ENCODE assay signal across 24 mouse cellular contexts in the genomic region with DNA sequence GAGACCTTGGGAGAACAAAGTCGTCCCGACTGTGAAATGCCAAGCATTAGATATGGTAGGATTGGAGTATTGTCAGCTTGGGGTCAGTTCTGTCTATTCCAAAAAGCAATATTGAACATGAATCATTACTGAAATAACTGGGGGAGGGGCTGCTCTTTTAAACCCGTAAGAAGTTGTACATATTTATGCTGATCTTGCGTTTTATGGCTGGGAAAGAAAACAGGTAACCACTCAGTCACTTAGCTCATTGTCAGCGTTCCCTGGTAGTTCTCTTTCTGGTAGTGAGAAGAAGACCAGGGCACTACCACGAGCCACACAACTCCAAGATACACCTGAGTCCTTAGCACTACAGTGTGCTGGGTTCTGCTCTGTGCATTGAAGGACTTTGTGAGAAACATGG. TPM values are rescaled to one million over a fixed set of nuclear protein-coding genes. Genes with fewer than 3 reads are reported as not detected.
"Had no signal": no experiment of that assay in that cellular context is flagged by ENCODE, and none has a peak within 500 bp of the region (broad histone marks: within the 10 kb centered on the region; RNA-seq: fewer than 3 reads in every experiment).

No protein-coding gene starts in this region.

RNA-seq across cellular contexts. Expression of a gene that starts 19.9 kb away (rescaled TPM):
- total RNA-seq: common myeloid progenitor, adult 5-6 weeks; forebrain, postnatal 0 days; gastrocnemius, adult 2 months; gastrocnemius, postnatal 14 days; gastrocnemius, postnatal 25 days; granulocyte monocyte progenitor cell, adult 5-6 weeks; heart, adult 18-20 months; heart, adult 2 months; heart, adult 8-10 months had no signal
- polyA plus RNA-seq: cortical plate, adult 2 months; embryonic facial prominence, embryonic 10.5 days; embryonic facial prominence, embryonic 11.5 days; embryonic facial prominence, embryonic 12.5 days; embryonic facial prominence, embryonic 13.5 days; forebrain, embryonic 10.5 days; forebrain, embryonic 11.5 days; forebrain, embryonic 12.5 days; forebrain, embryonic 13.5 days; forebrain, embryonic 14.5 days; forebrain, embryonic 15.5 days; forebrain, embryonic 16.5 days; forebrain, postnatal 0 days; frontal cortex, adult 2 months; heart, adult 2 months had no signal

RNA-seq across cellular contexts. Expression of a gene that starts 48.2 kb away (rescaled TPM):
- total RNA-seq: common myeloid progenitor, adult 5-6 weeks; forebrain, postnatal 0 days; gastrocnemius, postnatal 14 days; granulocyte monocyte progenitor cell, adult 5-6 weeks; heart, adult 8-10 months had no signal
- polyA plus RNA-seq: cortical plate, adult 2 months; embryonic facial prominence, embryonic 10.5 days; embryonic facial prominence, embryonic 11.5 days; embryonic facial prominence, embryonic 12.5 days; embryonic facial prominence, embryonic 14.5 days; erythroblast, embryonic 14.5 days; forebrain, embryonic 10.5 days; forebrain, embryonic 11.5 days; forebrain, embryonic 12.5 days; forebrain, embryonic 13.5 days; forebrain, embryonic 15.5 days; forebrain, embryonic 16.5 days; forebrain, postnatal 0 days; frontal cortex, adult 2 months had no signal
